Mouse (Mus musculus) embryonic facial prominence, embryonic 13.5 days (tissue): Measurements from ENCODE around the gene Lrp1. TPM values are rescaled to one million over a fixed set of nuclear protein-coding genes. Genes with fewer than 3 reads are reported as not detected.

ENCODE experiments used
- ATAC-seq: fragments of 200-750 bp; cut with Nextera tagmentation; 2 replicates; pipeline ENCODE4 v1.8.0; 2017; ENCODE audit warnings: low read depth; ENCODE audit not compliant: insufficient number of reproducible peaks, insufficient read depth, low FRiP score, low TSS enrichment
- H3K27ac ChIP-seq: fragments of 300-500 bp; sonication (generic); 2 replicates; pipeline ENCODE4 v1.5.1; 2015; ENCODE audit warnings: moderate library complexity, mild to moderate bottlenecking, inconsistent platforms
- H3K27me3 ChIP-seq: fragments of 300-500 bp; sonication (generic); 2 replicates; pipeline ENCODE4 v1.6.1; 2015; ENCODE audit warnings: mild to moderate bottlenecking, inconsistent platforms
- H3K36me3 ChIP-seq: fragments of 300-500 bp; sonication (generic); 2 replicates; pipeline ENCODE4 v1.6.1; 2015; ENCODE audit warnings: mild to moderate bottlenecking, inconsistent platforms
- H3K4me1 ChIP-seq: fragments of 300-500 bp; sonication (generic); 2 replicates; pipeline ENCODE4 v1.6.1; 2015; ENCODE audit warnings: inconsistent platforms
- H3K4me2 ChIP-seq: fragments of 300-500 bp; sonication (generic); 2 replicates; pipeline ENCODE4 v1.6.1; 2015; ENCODE audit warnings: moderate library complexity, mild to moderate bottlenecking, inconsistent platforms
- H3K4me3 ChIP-seq: fragments of 300-500 bp; sonication (generic); 2 replicates; pipeline ENCODE4 v1.5.1; 2015; ENCODE audit warnings: mild to moderate bottlenecking, inconsistent platforms
- H3K9ac ChIP-seq: fragments of 300-500 bp; sonication (generic); 2 replicates; pipeline ENCODE4 v1.6.1; 2015; ENCODE audit warnings: mild to moderate bottlenecking, inconsistent platforms
- H3K9me3 ChIP-seq: fragments of 300-500 bp; sonication (generic); 2 replicates; pipeline ENCODE4 v1.6.1; 2016; ENCODE audit warnings: inconsistent platforms
- WGBS: fragments of 180-500 bp; shearing (Covaris S2); methylation state at CpG from one replicate; pipeline ENCODE4 v1.1.7; 2015; ENCODE audit warnings: mixed read lengths; 5-methylcytosine and 5-hydroxymethylcytosine counted together
- polyA plus RNA-seq: library from polyadenylated mRNA; unstranded; fragments of >200 nt; fragmentation: Nextera tagmentation; extraction: Ambion mirVana; gene quantifications from 2 replicates; pipeline ENCODE4 v1.2.1, GENCODE M21; 2015

Gene Lrp1
- polyA plus RNA-seq, 1 experiment from 2014 or later, result 139 TPM

GRCm38 (mm10) chr10:127515271-127515982 lies 105.5 kb downstream of the Lrp1 start:
- Histone ChIP-seq H3K27ac (no peak overlapping the region), H3K4me2 (peak overlapping the region; percentile 97), H3K9me3 (no peaks in the 10 kb centered on the region), H3K9ac (no peak overlapping the region), H3K4me1 (peaks cover 70% of the 10 kb centered on the region), H3K27me3 (peaks cover 82% of the 10 kb centered on the region), H3K36me3 (peaks cover 33% of the 10 kb centered on the region), H3K4me3 (peak overlapping the region; percentile 17)
- 27% methylated on average over 9 of the region's 9 CpGs for WGBS
- no peak for ATAC-seq

GRCm38 (mm10) chr10:127514764-127515163 lies 106.2 kb downstream of the Lrp1 start, which contains the start of gene Ndufa4l2:
Gene Ndufa4l2, plus strand, starts transcription at chr10:127514967.
- Histone ChIP-seq H3K9me3 (no peaks in the 10 kb centered on the region), H3K27ac (no peak within 1 kb of the TSS), H3K4me1 (peaks cover 75% of the 10 kb centered on the region), H3K27me3 (peaks cover 88% of the 10 kb centered on the region), H3K36me3 (peaks cover 26% of the 10 kb centered on the region), H3K4me2 (peak within 1 kb of the TSS; percentile 97), H3K4me3 (peak within 1 kb of the TSS; percentile 51), H3K9ac (no peak within 1 kb of the TSS)
- ATAC-seq, result no peak
- 8% methylated on average over 6 of the region's 6 CpGs for WGBS

- peaks cover 21% of the 10 kb centered on the region for H3K36me3 ChIP-seq
- no peak overlapping the region for H3K9ac ChIP-seq
- H3K4me1 ChIP-seq, result peaks cover 80% of the 10 kb centered on the region
- H3K4me3 ChIP-seq, result peak overlapping the region; percentile 51; the same call in 1 of the 2 replicates
- peaks cover 94% of the 10 kb centered on the region for H3K27me3 ChIP-seq
- no peak overlapping the region for H3K27ac ChIP-seq
- ATAC-seq, result no peak
- peak overlapping the region; percentile 97 for H3K4me2 ChIP-seq
- 9% methylated on average over 13 of the region's 13 CpGs for WGBS
- H3K9me3 ChIP-seq, result no peaks in the 10 kb centered on the region
Observed at GRCm38 (mm10) chr10:127514111-127514698, 106.7 kb downstream of the Lrp1 start.

- peaks cover 14% of the 10 kb centered on the region for H3K36me3 ChIP-seq
- H3K27ac ChIP-seq, result 0 out of 2 replicates have a peak overlapping the region, but pooled peaks have one; percentile 7
- 1% methylated on average over 16 of the region's 16 CpGs for WGBS
- H3K4me1 ChIP-seq, result peaks cover 86% of the 10 kb centered on the region
- no peaks in the 10 kb centered on the region for H3K9me3 ChIP-seq
- H3K4me3 ChIP-seq, result peak overlapping the region; percentile 51
- ATAC-seq, result peak; percentile 17; the same call in 1 of the 2 replicates
- H3K9ac ChIP-seq, result peak overlapping the region; percentile 57
- H3K4me2 ChIP-seq, result peak overlapping the region; percentile 97
- peaks cover 99% of the 10 kb centered on the region for H3K27me3 ChIP-seq
Observed at GRCm38 (mm10) chr10:127513501-127514091, 107.4 kb downstream of the Lrp1 start.

DNA sequence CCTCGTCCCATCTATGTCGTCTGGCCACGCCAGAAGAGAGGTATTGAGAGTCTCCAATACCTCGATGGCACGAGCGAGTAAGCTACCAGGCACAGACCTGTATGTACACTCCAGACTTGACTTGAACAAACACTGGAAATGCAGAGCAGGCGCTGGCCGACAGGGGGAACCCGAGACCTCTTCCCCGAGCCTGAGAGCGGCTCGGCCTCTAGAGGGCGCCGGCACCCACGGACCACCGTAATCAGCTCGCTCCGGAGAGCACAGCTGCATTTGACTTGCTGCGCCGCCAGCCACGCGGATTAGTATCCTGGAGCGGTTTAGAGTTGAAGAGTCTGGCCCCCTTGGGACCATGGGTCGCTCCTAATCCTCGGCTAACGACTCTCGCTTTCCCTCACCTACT lies 108.1 kb downstream of the Lrp1 start:
- peak overlapping the region; percentile 57 for H3K9ac ChIP-seq
- peaks cover 92% of the 10 kb centered on the region for H3K4me1 ChIP-seq
- H3K36me3 ChIP-seq, result peaks cover 7% of the 10 kb centered on the region
- under 1% methylated on average over 27 of the region's 27 CpGs for WGBS
- H3K4me3 ChIP-seq, result peak overlapping the region; percentile 51
- H3K27me3 ChIP-seq, result peaks cover 99% of the 10 kb centered on the region
- peak overlapping the region; percentile 97 for H3K4me2 ChIP-seq
- peak; percentile 29 for ATAC-seq
- H3K9me3 ChIP-seq, result no peaks in the 10 kb centered on the region
- 0 out of 2 replicates have a peak overlapping the region, but pooled peaks have one; percentile 7 for H3K27ac ChIP-seq

- Histone ChIP-seq H3K4me2 (peak overlapping the region; percentile 97), H3K9me3 (no peaks in the 10 kb centered on the region), H3K36me3 (0 out of 2 replicates have a peak, but pooled peaks cover 1% of the 10 kb centered on the region), H3K4me1 (peaks cover 93% of the 10 kb centered on the region), H3K4me3 (peak overlapping the region; percentile 51), H3K9ac (peak overlapping the region; percentile 73), H3K27ac (no peak overlapping the region), H3K27me3 (peaks cover 99% of the 10 kb centered on the region)
- ATAC-seq, result no peak
- WGBS, result under 1% methylated on average over 7 of the region's 7 CpGs
Observed at GRCm38 (mm10) chr10:127512307-127512666, 108.7 kb downstream of the Lrp1 start.

- no peak for ATAC-seq
- Histone ChIP-seq H3K4me2 (peak overlapping the region; percentile 97), H3K27me3 (peaks cover 99% of the 10 kb centered on the region), H3K27ac (no peak overlapping the region), H3K9ac (peak overlapping the region; percentile 73), H3K4me1 (peaks cover 88% of the 10 kb centered on the region), H3K4me3 (peak overlapping the region; percentile 51), H3K36me3 (0 out of 2 replicates have a peak, but pooled peaks cover under 1% of the 10 kb centered on the region), H3K9me3 (no peaks in the 10 kb centered on the region)
- under 1% methylated on average over 46 of the region's 46 CpGs for WGBS
Observed at GRCm38 (mm10) chr10:127511634-127512306, 109.2 kb downstream of the Lrp1 start.

- Histone ChIP-seq H3K27me3 (peaks cover 95% of the 10 kb centered on the region), H3K9me3 (no peaks in the 10 kb centered on the region), H3K36me3 (peaks cover 7% of the 10 kb centered on the region; the same call in 1 of the 2 replicates), H3K4me1 (peaks cover 81% of the 10 kb centered on the region), H3K4me2 (peak overlapping the region; percentile 97), H3K4me3 (peak overlapping the region; percentile 51), H3K27ac (no peak overlapping the region), H3K9ac (peak overlapping the region; percentile 73; the same call in 1 of the 2 replicates)
- no peak for ATAC-seq
- 8% methylated on average over 11 of the region's 11 CpGs for WGBS
Observed at GRCm38 (mm10) chr10:127510895-127511617, 109.9 kb downstream of the Lrp1 start.

DNA sequence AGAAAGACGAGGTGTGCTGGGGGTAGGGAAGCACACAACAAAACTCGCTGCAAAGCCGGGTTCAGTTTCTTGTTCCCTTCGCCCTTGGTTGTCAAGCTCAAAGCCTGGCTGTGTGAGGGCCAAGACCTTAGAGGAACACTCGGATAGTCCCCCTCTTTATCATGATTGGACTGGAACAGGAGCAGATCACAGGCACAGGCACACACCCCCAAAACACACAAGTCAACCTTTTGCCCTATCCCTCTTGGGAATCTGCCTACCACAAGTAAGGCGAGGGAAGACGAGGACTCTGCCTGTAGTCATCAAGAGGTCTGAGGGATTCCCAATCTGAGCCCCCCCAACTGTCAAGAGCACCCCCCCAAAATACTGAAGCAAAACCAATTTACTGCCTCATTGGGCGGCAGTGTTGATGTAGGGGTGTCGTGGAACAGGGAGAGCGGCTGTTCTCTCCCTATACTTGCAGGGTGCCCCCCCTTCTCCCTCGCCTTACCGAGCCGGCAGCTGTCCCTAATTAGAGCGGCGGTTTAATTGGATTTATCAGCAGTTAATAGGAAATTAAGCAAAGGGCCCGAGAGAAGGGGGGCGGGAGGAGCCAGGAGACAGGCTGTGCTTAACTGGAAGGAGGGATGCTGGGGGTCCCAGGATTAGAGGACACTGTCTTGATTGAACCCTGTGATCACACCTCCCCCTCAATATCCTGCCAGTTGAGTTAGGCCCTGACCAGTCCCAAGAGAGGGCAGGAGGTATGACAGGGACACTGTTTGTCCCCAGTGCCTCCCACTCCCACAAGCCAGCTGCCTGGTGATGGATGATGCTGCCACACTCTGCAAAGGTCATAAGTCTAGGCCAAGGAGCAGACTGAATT lies 110.9 kb downstream of the Lrp1 start:
- Histone ChIP-seq H3K4me2 (peak overlapping the region; percentile 73), H3K27me3 (peaks cover 85% of the 10 kb centered on the region), H3K4me1 (peaks cover 73% of the 10 kb centered on the region), H3K27ac (no peak overlapping the region), H3K9me3 (no peaks in the 10 kb centered on the region), H3K4me3 (peak overlapping the region; percentile 43), H3K9ac (no peak overlapping the region), H3K36me3 (peaks cover 16% of the 10 kb centered on the region; the same call in 1 of the 2 replicates)
- ATAC-seq, result no peak
- 6% methylated on average over 17 of the region's 17 CpGs for WGBS
